Mouse (Mus musculus) stomach, embryonic 16.5 days (tissue): Measurements from ENCODE around the gene Edc3. TPM values are rescaled to one million over a fixed set of nuclear protein-coding genes. Genes with fewer than 3 reads are reported as not detected.

Source experiments
- ATAC-seq: fragments of 200-750 bp; cut with Nextera tagmentation; 2 replicates; pipeline ENCODE4 v1.8.0; 2017; ENCODE audit warnings: moderate number of reproducible peaks, moderate TSS enrichment; ENCODE audit not compliant: insufficient read depth, low FRiP score
- H3K27ac ChIP-seq: fragments of 300-500 bp; sonication (generic); 2 replicates; pipeline ENCODE4 v1.5.1; 2014; ENCODE audit warnings: low read length
- H3K27me3 ChIP-seq: fragments of 300-500 bp; sonication (generic); 2 replicates; pipeline ENCODE4 v1.6.1; 2014; ENCODE audit warnings: low read length, control low read depth, mixed read lengths; ENCODE audit not compliant: control insufficient read depth, insufficient read depth
- H3K36me3 ChIP-seq: fragments of 300-500 bp; sonication (generic); 2 replicates; pipeline ENCODE4 v1.6.1; 2014; ENCODE audit warnings: low read length; ENCODE audit not compliant: control insufficient read depth, insufficient read depth
- H3K4me1 ChIP-seq: fragments of 300-500 bp; sonication (generic); 2 replicates; pipeline ENCODE4 v1.6.1; 2014; ENCODE audit warnings: low read length, control low read depth, mixed read lengths; ENCODE audit not compliant: control insufficient read depth, insufficient read depth
- H3K4me2 ChIP-seq: fragments of 300-500 bp; sonication (generic); 2 replicates; pipeline ENCODE4 v1.6.1; 2014; ENCODE audit warnings: low read depth, low read length, mixed read lengths
- H3K4me3 ChIP-seq: fragments of 300-500 bp; sonication (generic); replicated peaks from 2 replicates; pipeline ENCODE4 v1.5.1; 2014; ENCODE audit warnings: mild to moderate bottlenecking, low read length
- H3K9ac ChIP-seq: fragments of 300-500 bp; sonication (generic); 2 replicates; pipeline ENCODE4 v1.6.1; 2014; ENCODE audit warnings: low read length
- H3K9me3 ChIP-seq: fragments of 300-500 bp; sonication (generic); replicated peaks from 2 replicates; pipeline ENCODE4 v1.6.1; 2016; ENCODE audit warnings: low read length, control low read depth; ENCODE audit not compliant: control insufficient read depth
- WGBS: fragments of 180-500 bp; shearing (Covaris S2); extraction: QIAGEN DNeasy Blood & Tissue Kit; methylation state at CpG from one replicate; pipeline ENCODE4 v1.1.7; 2014; 5-methylcytosine and 5-hydroxymethylcytosine counted together
- polyA plus RNA-seq: library from polyadenylated mRNA; unstranded; fragments of >200 nt; fragmentation: Nextera tagmentation; extraction: Ambion mirVana; gene quantifications from 2 replicates; pipeline ENCODE4 v1.2.1, GENCODE M21; 2015

Gene Edc3
- polyA plus RNA-seq, 1 experiment from 2014 or later, result 28.6 TPM

GRCm38 (mm10) chr9:57770214-57770613 lies 61.9 kb downstream of the Edc3 start:
- no peak overlapping the region for H3K4me2 ChIP-seq
- H3K36me3 ChIP-seq, result no peaks in the 10 kb centered on the region
- 100% methylated on average over 1 of the region's 1 CpGs for WGBS
- H3K4me1 ChIP-seq, result peaks cover 7% of the 10 kb centered on the region; the same call in 1 of the 2 replicates
- no peaks in the 10 kb centered on the region for H3K27me3 ChIP-seq
- no peak overlapping the region for H3K27ac ChIP-seq
- no peak overlapping the region for H3K9ac ChIP-seq
- no peaks in the 10 kb centered on the region for H3K9me3 ChIP-seq
- no peak for ATAC-seq
- no peak overlapping the region for H3K4me3 ChIP-seq

- no peak for ATAC-seq
- 85% methylated on average over 2 of the region's 2 CpGs for WGBS
- no peaks in the 10 kb centered on the region for H3K27me3 ChIP-seq
These were observed 62.5 kb downstream of the Edc3 start for GRCm38 (mm10) chr9:57770836-57771235.

GRCm38 (mm10) chr9:57773754-57774153 lies 65.4 kb downstream of the Edc3 start:
- 53% methylated on average over 3 of the region's 3 CpGs for WGBS
- H3K27ac ChIP-seq, result no peak overlapping the region
- no peaks in the 10 kb centered on the region; the same call in 1 of the 2 replicates for H3K4me1 ChIP-seq
- no peak overlapping the region for H3K4me3 ChIP-seq
- no peak for ATAC-seq
- no peaks in the 10 kb centered on the region for H3K27me3 ChIP-seq
- H3K9me3 ChIP-seq, result no peaks in the 10 kb centered on the region
- H3K9ac ChIP-seq, result no peak overlapping the region
- no peak overlapping the region for H3K4me2 ChIP-seq
- H3K36me3 ChIP-seq, result no peaks in the 10 kb centered on the region

More at GRCm38 (mm10) chr9:57770836-57771235, 62.5 kb downstream of the Edc3 start:
- Histone ChIP-seq H3K9me3 (no peaks in the 10 kb centered on the region), H3K9ac (no peak overlapping the region), H3K4me1 (peaks cover 7% of the 10 kb centered on the region; the same call in 1 of the 2 replicates), H3K36me3 (no peaks in the 10 kb centered on the region), H3K27ac (no peak overlapping the region), H3K4me3 (no peak overlapping the region), H3K4me2 (no peak overlapping the region)

DNA sequence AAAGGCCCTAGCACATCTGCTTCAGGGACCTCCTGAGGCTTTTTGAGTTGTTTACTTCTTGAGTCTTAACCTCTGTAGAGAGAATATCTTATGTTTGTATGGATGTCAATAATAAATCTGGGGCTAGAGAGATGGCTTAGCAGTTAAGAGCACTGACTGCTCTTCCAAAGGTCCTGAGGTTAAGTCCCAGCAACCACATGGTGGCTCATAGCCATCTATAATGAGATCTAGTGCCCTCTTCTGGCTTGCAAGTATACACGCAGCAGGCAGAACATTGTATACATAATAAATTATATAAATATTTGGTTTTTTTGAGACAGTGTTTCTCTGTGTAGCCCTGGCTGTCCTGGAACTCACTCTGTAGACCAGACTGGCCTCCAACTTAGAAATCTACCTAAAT lies 65.8 kb downstream of the Edc3 start:
- ATAC-seq, result peak; percentile 56; the same call in 1 of the 2 replicates
- H3K4me3 ChIP-seq, result no peak overlapping the region
- WGBS, result 5% methylated on average over 1 of the region's 1 CpGs
- H3K27me3 ChIP-seq, result no peaks in the 10 kb centered on the region
- H3K9me3 ChIP-seq, result no peaks in the 10 kb centered on the region
- no peaks in the 10 kb centered on the region; the same call in 1 of the 2 replicates for H3K4me1 ChIP-seq
- H3K27ac ChIP-seq, result no peak overlapping the region
- no peaks in the 10 kb centered on the region for H3K36me3 ChIP-seq
- no peak overlapping the region for H3K9ac ChIP-seq
- H3K4me2 ChIP-seq, result no peak overlapping the region

- Histone ChIP-seq H3K9ac (no peak overlapping the region), H3K4me2 (no peak overlapping the region), H3K36me3 (no peaks in the 10 kb centered on the region), H3K27ac (no peak overlapping the region), H3K4me1 (no peaks in the 10 kb centered on the region; the same call in 1 of the 2 replicates), H3K27me3 (no peaks in the 10 kb centered on the region), H3K9me3 (no peaks in the 10 kb centered on the region), H3K4me3 (no peak overlapping the region)
- 61% methylated on average over 5 of the region's 5 CpGs for WGBS
- ATAC-seq, result no peak
These were observed 66.7 kb downstream of the Edc3 start for GRCm38 (mm10) chr9:57775026-57775425.

GRCm38 (mm10) chr9:57775736-57776135 lies 67.4 kb downstream of the Edc3 start:
- ATAC-seq, result no peak
- Histone ChIP-seq H3K9me3 (no peaks in the 10 kb centered on the region), H3K36me3 (no peaks in the 10 kb centered on the region), H3K9ac (no peak overlapping the region), H3K27ac (no peak overlapping the region), H3K27me3 (no peaks in the 10 kb centered on the region), H3K4me3 (no peak overlapping the region), H3K4me1 (no peaks in the 10 kb centered on the region), H3K4me2 (no peak overlapping the region)
- WGBS, result 69% methylated on average over 4 of the region's 4 CpGs

DNA sequence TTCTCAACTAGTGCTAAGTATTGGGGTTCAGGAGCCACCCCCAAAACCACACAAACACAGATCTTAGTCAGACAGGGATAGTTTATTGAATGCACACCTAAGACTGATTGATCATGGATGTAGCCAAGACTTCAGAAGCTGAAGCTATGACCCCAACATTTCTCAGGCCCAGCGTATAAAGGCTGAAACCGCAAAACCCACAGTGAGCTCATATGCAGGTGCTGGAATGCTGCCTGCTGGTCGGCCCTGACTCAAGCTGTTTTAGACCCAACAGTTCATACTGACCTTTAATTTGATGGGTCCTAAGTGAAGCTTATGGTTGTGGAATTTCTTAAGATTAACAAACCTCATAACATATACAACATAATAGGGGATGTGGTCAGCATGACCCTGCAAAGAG lies 74.3 kb downstream of the Edc3 start:
- no peaks in the 10 kb centered on the region for H3K9me3 ChIP-seq
- H3K36me3 ChIP-seq, result no peaks in the 10 kb centered on the region
- ATAC-seq, result no peak
- no peaks in the 10 kb centered on the region for H3K27me3 ChIP-seq
- 75% methylated on average over 3 of the region's 3 CpGs for WGBS
- H3K27ac ChIP-seq, result no peak overlapping the region
- no peaks in the 10 kb centered on the region for H3K4me1 ChIP-seq
- H3K9ac ChIP-seq, result no peak overlapping the region
- H3K4me3 ChIP-seq, result no peak overlapping the region
- H3K4me2 ChIP-seq, result no peak overlapping the region

DNA sequence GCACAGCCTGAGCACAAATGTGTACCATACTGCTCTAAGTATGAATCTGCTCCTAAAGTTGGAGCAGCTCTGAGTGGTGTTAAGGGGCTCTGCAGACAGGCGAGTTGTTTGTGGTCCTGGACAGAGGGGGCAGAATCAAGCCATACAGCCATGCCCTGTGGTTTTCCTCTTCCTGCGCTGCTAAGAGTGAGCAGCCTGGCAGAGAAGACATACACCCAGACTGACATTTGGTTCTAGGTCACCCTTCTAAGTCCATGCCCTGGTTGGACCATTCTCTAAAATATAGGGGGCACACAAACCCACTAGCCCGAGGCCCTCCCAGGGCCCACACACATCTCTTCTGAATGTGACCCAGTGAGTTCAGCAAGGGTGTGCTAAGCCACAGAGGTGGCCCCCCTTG lies 81.4 kb downstream of the Edc3 start:
- Histone ChIP-seq H3K36me3 (no peaks in the 10 kb centered on the region), H3K27me3 (no peaks in the 10 kb centered on the region), H3K9ac (no peak overlapping the region), H3K27ac (no peak overlapping the region), H3K4me3 (no peak overlapping the region), H3K4me1 (no peaks in the 10 kb centered on the region), H3K9me3 (no peaks in the 10 kb centered on the region), H3K4me2 (no peak overlapping the region)
- WGBS, result 75% methylated on average over 3 of the region's 3 CpGs
- no peak for ATAC-seq

DNA sequence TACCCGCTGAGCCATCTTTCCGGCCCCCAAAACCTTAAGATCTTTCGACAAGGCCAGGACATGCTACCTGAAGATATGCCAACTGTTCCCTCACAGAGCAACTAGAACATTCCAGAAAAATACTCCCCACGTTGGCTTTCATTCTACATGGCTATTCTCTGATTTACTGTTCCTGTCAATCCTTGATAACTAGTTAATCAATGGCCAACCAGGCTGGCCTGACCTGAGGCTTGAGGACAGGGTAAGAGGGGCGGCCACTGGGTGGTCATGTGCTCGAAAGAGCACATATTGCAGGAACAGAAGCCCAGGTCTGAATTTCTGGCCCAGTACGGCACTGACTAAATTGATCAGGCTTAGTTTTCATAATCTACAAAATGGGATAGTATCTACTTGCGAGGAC lies 89.1 kb downstream of the Edc3 start:
- Histone ChIP-seq H3K27me3 (no peaks in the 10 kb centered on the region), H3K4me1 (no peaks in the 10 kb centered on the region), H3K4me3 (no peak overlapping the region), H3K4me2 (no peak overlapping the region), H3K27ac (no peak overlapping the region), H3K9ac (no peak overlapping the region), H3K9me3 (no peaks in the 10 kb centered on the region), H3K36me3 (no peaks in the 10 kb centered on the region)
- WGBS, result 88% methylated on average over 8 of the region's 8 CpGs
- no peak for ATAC-seq
